Mouse (Mus musculus) A20 (cell line): ENCODE data around the gene Trp53bp1.

Experiments used
- DNase-seq: peaks from one replicate; pipeline ENCODE4 v3.0.0-alpha.2; 2011; ENCODE audit warnings: low read depth, low spot score

Gene Trp53bp1

DNA sequence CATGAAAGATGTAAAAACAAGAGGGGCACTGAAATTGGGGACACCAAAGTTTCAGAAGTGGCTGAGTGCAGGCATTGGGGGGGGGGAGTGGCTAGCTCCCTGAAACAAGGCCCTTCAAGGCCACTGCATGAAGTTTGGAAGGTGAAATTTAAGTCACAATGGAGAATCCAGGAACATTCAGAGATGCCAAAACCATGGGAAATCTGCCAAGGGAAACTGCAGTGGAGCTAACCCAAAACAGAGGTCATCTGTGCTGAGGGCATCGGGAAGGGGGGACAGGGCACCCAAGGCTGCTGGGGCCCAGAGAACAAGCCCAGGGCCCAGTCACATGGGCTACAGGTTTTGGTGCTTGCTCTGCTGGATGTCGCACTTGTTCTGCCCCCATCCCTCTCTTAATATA is 21.4 kb downstream of the Trp53bp1 start:
- no peak for DNase-seq

DNA sequence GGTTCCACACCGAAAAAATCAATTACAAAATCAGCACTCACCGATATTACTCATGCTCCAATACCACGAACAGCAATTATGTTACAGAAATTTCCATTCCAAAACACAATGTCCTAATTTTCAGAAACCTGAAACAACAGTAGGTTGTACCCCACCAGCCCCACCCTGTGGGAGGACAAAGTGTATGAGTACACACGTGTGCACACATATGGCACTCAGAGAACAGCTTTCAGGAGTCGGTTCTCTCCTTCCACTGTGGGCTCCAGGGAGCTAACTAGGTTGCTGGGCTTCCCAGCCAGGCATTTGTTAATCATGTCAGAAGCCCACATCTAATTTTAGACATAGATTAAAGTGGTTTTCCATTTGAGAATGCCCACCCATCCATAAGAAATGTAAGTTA is 27.1 kb downstream of the Trp53bp1 start:
- no peak for DNase-seq

DNA sequence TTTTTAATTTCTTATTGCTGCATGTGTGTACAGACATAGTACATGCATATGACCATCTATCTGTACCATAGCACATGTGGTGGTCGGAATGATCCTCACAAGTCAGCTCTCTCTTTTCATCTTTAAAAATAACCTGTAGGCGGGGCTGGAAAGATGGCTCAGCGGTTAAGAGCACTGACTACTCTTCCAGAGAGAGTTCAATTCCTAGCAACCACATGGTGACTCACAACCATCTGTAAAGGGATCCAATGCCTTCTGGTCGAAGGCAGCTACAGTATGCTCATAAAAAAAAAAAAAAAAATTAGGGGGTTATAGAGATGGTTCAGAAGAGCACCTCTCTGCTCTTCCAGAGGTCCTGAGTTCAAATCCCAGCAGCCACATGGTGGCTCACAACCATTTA is 31.8 kb downstream of the Trp53bp1 start:
- DNase-seq = no peak

DNA sequence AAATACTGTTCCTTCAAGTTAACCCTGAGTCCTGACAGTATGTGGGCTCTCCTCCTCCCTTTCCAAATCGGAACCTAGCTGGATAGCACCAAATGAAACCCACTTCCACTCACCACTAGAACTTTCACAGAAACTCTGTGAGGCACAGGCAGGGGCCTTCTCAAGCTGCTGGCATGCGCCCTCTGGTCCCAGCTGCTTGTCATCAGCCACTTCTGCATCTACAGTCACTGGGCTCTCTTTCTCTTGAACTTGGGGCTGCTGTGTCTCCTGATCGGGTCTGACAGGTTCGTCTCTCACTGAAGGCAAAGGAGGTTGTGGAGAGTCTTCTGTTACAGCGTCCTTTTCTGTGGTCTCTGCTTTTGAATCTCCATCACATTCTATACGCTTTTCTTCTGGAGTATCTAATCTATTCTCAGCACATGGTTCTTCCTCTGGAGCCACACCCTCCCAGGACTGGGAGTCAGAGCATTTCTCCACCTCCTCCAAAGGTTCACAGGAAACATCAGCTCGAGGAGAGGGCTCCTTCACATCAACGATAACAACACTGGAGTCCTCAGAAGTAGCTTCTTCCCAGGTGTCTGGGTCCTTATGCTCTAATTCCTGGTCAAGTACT is 35.6 kb downstream of the Trp53bp1 start:
- DNase-seq = no peak

DNA sequence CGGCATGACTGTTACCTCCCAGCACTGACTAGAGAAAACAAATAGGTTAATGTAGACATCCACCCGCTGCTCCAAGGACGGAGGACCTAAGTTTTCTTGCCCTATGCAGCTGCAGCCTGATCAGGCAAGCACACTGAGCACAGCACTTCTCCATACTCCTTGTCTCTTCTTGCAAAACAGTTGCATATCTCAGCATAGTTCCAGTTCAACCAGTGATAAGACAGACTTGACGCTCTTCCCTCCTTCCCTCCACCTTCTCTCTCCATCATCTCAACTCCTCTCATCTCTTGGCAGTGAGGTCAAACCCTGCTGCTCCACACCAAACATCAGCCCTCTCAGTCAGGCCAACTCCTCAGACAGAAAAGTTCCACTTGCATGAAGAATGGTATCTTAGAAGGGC is 43.1 kb downstream of the Trp53bp1 start:
- DNase-seq = no peak

DNA sequence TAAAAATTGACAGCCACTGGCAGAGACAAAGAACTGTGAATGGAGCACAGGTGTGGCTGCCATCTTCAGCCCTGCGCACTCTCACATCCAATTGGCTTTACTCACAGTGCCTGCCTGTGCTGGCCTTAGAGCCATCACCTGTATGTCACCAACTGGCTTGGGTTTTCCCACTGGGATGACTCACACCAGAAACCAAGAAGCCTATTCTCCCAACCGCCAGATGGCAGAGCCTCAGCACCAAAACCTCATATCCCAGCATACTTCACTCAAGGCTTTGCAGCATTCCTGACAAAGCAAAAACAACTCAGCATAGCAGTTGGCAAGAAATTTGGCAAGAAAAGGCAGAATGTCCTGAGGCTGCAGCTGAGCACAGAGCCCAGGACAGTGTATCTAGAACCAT is 48.2 kb downstream of the Trp53bp1 start:
- no peak for DNase-seq

DNA sequence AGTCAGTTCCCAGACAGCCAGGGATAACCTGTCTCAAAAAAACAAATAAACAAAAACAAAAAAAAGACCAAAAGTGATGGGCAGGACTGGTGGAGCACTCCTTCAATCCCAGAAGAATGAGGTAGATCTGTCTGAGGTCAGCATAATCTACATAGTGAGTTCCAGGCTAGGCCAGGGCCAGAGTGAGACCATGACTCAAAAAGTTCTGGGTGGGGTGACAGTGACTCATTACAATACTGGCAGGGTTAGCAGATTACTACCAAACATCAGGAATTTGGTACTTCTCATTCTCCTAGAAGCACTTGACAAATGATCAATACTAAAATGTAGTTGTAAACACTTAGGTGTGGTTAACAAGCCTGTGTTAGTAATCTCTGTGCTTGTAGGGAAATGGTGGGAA is 51.2 kb downstream of the Trp53bp1 start:
- DNase-seq = no peak

DNA sequence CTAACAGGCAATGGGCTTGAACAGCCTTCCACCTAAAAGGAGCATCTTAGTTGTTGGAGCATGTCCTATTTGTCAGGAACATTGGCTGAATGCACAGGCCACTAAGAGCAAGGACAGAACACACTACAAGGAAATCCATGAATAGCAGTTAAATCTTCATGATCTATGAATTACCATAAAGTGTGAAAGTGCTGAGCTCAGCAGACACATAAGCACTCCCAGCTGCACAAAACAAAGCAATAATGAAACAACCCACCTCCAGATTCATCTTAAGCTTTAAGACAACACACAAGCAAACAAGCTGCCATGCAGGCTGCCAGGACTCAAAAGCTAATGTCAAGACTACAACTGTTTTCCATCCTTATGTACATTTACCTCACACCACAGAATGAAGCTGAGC is 52.0 kb downstream of the Trp53bp1 start:
- DNase-seq = no peak

DNA sequence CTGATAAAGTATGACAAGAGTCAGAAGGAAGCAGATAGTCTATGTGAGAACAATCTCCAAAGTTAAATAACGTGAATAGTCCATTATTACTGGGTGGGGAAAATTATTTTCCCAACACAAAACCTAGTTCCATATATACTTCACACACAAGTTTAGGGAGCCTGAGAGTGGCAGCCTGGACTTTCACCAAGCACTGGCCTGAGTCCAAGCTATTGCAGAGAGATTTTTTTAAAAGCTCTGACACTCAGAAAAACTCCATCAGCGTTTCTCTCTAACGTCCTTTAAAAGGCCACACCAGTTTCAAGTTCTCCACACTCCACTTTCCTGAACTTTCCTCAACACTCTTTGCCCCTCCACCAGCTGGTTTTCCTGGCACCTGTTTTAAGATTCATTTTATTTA is 56.7 kb downstream of the Trp53bp1 start:
- DNase-seq = no peak

DNA sequence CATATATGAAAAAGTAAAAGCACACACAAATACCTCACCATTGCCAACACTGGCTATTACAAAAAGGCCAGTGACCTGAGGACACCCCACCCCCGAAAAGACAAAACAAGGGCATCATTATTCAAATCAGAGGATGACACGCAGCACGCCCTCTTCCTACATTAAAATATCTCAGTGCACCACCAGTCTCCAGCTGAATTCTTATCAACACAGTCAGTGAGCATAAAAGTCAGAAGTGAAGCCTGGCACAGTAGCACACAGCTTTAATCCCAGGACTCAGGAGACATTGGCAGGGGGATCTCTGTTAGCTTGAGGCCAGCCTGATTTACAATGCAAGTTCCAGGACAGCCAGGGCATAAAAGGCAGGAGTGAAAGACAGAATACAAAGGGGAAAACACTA is 64.7 kb downstream of the Trp53bp1 start:
- no peak for DNase-seq

DNA sequence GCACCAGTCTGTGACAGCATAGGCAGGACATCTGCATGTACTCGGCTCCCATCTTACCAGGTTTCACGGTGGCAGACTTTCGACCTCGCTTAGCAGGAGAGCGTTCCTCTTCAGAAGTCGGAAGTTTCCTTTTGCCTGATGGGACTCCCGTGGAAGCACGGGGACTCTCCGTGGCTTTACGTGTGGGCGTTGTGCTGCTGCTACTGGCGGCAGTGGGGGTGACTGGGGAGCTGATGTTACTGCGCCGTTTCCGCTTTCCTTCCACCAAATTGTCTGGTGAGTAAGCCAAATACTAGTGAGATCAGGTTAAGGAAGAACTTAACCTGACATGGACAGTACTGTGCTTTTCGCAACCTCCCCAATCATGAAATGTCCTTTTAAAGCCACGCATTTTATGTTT is 66.9 kb downstream of the Trp53bp1 start:
- no peak for DNase-seq

DNA sequence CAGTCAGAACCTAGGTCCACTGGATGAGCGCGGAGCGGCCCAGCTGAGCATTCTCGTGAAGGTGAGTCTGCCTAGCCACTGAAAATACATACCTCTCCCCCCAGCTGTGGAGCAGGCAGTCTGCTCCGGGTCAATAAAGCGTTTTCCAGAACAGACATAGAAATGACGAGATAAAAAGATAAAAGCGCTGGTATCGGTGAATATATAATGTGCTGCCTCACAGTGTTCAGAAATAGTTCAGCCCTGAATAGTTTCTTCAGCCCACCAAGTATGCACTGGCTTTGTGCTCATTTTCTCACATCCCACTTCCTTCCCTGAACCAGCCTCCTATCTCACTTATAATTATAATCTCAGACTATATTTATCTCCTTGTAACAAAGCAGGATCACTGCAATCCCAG is 75.7 kb downstream of the Trp53bp1 start:
- DNase-seq = no peak

DNA sequence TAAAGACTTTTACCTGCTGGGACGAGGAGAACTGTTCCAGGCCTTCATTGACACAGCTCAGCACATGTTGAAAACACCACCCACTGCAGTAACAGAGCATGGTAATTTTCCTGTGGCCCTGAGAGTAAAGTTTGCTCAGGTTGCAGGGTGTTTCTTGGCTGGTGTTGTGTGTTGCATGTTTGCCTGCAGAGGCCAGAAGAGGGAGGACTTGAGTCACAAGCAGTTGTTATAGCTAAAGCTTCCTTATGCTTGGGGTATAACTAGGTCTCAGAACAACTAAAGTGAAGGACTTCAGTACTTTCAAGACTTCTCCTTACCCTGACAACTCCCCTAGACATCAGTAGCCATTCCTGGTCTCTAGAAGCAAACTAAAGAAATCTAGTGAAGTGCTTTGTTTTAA is 82.7 kb downstream of the Trp53bp1 start:
- DNase-seq = peak; percentile 24

DNA sequence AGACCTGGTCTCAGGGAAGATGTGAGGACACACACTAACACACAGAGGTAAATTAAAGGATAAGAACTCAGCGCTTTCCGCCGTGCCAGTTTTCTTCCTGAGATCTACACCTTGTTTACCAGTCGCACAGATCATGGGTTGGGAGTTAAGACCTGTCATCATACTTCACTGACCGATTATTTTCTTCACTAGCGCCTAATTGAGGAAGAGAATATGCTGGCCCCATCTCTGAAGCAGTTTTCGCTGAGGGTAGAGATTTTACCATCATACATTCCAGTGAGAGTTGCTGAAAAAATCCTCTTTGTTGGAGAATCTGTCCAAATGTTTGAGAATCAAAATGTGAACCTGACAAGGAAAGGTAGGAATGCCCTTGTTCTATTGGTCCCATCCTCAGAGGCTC is 87.1 kb downstream of the Trp53bp1 start:
- no peak for DNase-seq

DNA sequence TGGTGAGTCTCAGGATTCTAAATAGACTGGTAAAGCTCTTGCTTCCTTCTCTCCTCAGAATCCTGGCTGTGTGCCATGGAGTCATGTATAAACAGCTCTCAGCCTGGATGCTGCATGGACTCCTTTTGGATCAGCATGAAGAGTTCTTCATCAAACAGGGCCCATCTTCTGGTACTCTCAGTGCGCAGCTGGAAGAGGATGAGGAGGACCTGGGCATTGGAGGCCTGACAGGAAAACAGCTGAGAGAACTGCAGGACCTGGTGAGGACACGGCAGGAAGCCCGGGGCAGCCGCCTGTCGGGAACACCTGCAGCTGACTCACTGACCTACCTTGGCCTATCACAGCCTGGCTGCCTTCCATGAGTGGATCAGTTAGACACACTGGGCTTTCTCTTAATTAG is 87.8 kb downstream of the Trp53bp1 start:
- DNase-seq = no peak

DNA sequence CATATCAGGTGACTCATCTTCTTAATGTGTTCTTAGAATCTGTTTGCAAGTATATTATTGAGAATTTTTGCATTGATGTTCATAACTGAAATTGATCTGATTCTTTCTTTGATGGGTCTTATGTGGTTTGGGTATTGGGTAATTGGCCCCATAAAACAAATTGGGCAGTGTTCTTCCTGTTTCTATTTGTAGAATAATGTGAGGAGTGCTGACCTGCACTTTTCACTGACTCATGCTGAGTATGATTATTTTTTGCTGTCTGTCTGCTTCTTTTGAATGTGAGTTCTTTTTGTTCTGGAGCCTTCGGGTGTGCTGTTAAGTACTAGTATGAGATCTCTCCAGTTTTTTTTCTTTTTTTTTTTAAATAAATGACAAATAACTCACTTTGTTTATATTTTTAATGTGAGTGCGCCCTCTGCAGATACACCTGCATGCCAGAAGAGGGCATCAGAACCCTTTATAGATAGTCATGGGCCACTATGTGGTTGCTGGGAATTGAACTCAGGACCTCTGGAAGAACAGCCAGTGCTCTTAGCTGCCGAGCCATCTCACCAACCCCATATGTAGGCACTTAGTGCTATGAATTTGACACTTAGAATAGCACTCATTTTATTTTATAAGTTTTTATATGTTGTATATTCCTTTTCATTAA is 92.3 kb downstream of the Trp53bp1 start:
- peak; percentile 20 for DNase-seq

DNA sequence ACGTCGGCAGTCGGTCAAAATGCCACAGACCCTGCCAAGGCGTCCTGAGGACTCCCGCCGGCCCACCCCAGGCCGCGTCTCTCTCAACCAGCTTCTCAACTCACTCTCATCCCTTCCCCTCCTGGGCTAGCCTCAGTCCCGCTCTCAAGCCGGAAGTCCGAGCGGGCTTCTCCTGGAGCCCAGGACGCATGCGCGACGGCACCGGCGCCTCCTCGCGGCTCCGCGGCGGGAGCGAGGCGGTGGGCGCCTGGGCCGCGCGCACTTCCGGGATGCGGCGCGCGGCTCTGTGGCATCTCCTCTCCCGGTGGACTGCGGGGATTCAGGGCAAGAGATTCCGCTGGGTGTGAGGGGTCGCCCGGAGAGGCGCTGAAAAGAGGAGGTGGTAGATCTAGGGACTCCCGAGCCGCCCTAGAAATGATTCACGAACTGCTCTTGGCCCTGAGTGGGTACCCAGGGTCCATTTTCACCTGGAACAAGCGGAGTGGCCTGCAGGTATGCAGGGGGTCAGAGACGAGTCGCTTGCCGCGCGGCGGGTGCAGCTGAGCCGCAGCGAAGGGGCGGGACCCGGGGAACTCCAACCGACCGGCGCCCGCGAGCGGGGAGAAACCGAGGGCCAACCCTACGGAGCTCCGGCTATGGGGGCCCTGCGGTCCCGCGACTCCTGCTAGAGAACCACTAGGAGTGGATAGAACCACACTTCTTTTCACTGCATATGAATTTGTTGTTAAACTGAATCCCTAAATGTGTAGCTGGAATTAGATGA is 100.0 kb downstream of the Trp53bp1 start, which contains the start of gene Zscan29:
TSS of gene Zscan29 (minus strand) at position 146 of the 763 bp plus-strand sequence.
- DNase-seq = peak; percentile 93

DNA sequence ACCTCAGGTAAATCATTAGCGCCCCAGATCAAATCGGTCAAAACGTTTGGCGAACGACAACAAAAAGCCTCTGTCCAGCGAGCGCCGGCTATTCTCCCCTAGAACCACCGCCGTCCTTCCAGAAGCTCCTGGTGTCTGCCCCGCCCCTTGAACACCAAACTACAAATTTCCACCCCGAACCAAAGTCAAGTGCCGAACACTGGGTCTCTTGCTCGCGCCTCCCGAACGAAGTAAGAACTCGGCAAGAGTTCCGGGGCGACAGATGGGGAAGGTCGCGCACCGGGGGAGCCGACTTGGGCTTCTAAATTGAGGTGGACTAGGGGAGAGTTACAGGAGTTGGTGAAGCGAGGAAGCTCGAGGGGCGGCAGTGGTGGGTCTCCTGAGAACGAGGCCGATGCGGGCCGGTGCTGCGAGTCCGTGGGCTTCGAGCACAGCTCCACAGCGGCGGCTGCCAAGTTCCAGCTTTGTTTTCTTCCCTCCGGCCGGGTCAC is 100.7 kb downstream of the Trp53bp1 start, which contains the start of gene Tubgcp4:
TSS of gene Tubgcp4 (plus strand) at position 174 of the 491 bp plus-strand sequence.
- DNase-seq = no peak

DNA sequence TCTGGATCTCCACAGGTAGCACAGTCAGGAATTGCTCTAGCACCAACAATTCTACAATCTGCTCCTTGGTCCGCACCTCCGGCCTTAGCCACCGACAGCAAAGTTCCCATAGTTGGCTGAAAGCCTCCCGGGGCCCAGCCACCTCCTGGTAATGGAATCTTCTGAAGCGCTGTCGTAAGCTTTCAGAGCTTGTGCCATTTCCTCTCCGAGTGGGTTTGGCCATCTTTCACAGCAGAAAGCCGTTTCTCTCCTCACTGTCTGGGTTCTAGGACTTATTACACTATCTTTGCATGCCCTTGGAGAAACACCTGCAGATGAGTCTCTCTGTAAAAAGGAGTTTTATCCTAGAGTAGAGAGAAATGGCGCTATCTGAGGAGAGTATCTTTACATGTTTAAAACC is 101.3 kb downstream of the Trp53bp1 start:
- peak; percentile 50 for DNase-seq

DNA sequence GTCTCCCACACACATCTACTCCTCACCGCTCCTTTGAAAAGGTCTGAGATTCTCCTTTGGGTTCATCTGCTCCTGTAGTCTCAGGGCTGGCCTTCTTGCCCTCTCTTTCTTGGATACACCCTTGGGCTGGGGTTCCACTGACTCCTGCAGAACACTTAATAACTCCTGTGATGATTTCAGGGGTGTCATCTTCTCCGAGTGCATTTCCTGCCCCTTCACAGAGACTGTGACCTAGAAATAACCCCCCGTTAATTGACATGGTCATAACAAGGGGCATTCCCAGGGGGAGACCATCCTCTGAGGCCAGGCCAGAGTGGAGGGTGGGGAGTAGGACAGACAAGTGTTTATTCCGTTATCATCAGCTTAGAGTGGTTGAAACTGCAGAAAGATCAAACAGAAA is 102.0 kb downstream of the Trp53bp1 start:
- DNase-seq = no peak

DNA sequence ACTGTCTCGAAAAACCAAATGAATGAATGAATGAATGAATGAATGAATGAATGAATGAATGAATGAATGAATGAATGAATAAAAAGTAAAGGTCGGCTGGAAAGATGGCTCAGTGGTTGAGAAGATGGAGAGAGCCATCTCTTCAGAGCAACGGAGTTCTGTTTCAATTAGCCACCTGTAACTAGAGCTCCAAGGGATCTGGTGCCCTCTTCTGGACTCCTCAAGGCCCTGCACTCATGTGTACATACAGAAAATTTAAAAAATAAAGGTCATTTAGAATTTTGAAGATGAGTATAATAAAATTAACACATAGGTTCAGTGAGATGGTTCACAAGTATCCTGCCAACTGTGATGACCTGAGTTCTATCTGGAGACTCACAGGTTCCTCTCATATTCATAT is 118.1 kb downstream of the Trp53bp1 start:
- DNase-seq = peak; percentile 35

DNA sequence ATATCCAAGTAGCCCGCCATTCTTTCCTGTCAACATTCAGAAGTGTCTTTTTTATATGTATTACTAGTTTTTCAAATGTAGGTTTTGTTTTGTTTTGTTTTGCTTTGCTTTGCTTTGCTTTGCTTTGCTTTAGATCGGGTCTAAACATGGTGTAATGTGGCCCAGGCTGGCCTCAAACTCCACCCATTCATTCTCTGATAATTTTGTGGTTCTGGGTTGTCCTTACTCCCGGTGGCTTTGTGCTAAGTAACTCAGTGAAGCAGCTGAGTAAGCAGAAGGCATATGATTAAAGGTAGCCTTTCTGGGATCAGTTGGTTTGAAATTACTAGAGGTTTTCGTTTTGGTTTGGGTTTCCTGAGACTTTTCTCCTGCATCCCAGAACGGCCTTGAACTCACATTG is 121.5 kb downstream of the Trp53bp1 start:
- no peak for DNase-seq
